Mouse (Mus musculus) forelimb bud, embryonic 11.5 days (tissue): ENCODE measurements around the gene Vmn2r22.
"Not testable (repeated sequence)": the region's sequence is repeated elsewhere in the genome, so short reads cannot be mapped to it uniquely, and the experiment has no call there.

Source experiments
- DNase-seq: peaks from one replicate; pipeline ENCODE4 v3.0.0-alpha.2; 2012; ENCODE audit warnings: low read depth, low spot score

Gene Vmn2r22

DNA sequence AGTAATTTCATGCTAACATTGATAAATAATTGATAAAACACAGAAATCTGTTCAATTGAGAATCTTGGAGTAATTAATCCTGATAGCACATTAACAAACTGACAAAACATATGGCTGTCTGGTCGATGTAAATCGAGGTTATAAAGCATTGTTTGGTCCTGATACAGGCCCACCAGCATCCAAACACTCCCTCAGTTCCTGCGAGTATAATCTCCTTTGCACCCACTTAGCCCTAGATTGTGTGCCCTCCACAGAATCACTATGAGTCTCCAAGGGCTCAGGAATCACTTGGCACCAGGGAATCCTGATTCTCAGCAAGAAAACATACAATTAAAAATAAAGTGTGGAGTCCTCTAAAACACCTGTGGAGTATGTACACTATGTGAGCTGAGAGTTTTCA lies at the start of gene Vmn2r22:
Vmn2r22 (minus strand) TSS at position 101 of the 400 bp plus-strand sequence.
- DNase-seq = not testable (repeated sequence)

DNA sequence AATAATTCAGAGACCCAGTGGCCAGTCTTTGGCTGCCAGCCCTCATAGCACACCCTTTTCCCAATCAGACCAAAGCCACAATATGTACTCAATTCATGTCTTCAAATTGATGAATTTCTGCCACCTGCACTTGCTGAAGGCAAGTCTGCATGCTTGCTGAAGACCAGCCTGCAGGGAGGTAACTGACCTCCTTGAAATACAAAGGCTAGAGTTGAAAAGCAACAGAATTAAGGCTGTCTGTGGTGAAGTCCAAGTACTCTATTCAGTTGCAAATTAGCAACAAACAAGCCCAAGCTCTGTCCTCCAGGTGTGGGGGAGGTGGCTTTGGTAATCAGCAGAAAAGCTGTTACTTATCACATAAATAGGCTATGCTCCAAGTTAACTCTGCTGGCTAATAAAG lies 46.7 kb upstream of the Vmn2r22 start:
- no peak for DNase-seq

DNA sequence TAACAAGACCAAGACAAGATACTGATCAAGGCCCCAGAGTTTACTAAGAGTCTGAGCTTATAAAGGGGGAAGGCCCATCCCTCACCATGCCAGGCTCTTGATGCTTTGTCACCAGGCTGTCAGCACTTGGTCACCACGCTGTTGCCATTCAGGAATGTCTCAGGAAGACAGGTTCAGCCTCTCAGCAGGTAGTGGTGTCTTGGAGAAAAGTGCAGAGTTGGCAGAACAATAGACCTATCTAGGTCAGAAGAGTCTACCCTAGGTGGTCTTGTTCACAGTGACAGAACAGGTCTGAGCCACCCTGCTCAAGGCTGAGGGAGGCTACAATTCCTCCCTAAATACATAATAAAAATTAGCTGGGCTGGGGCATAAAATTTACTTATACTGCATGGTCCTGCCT lies 46.1 kb upstream of the Vmn2r22 start:
- DNase-seq = not testable (repeated sequence)

DNA sequence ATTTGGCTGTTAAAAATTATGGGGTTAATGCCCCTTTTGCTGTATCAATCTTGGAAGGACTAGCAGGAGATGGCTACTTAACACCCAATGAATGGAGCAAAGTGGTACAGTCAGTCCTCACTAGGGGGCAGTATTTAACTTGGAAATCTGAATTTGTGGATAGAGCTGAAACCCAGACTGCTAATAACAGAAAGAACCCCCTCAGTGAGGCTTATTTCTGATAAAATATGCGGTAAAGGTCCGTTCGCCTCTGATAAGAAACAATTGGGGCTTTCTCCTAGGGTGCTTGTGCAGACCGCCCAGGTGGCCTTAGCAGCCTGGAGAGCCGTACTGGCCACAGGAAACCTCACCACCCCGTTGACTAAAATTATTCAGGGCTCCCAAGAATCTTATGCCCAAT lies 6.5 kb upstream of the Vmn2r22 start:
- DNase-seq = peak; percentile 12

DNA sequence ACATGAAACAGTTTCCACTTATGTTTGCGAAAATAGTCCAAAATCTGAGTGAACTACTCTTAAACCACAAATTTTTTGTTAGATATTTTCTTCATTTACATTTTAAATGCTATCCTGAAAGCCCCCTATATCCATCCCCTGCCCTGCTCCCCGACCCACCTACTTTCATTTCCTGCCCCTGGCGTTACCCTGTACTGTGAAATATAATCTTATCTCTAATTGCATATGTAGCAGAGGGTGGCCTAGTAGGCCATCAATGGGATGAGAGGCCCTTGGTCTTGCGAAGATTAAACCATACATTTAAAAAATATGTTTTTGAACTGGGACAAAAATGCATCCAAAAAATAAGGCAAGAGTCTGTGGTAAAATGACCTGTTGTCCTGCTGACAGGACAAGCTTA lies 11.1 kb downstream of the Vmn2r22 start:
- not testable (repeated sequence) for DNase-seq

DNA sequence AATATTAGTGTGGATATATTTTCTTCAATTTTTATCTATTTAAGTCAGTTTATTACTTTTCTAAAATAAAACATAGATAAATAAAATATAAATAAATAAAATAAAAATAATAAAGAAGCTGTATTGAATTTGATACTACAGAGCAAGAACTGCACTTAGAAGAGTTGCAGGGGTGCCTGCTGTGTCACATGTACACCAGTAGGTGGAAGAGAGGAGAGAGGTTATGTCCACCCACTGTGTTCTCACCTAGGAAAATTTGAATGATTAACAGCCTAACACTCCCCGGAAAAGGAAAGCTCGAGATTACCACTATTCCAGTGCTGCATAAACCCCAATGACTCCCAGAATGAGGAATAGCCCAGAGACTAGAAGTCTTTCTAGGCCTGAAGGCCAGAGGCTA lies 26.7 kb downstream of the Vmn2r22 start:
- DNase-seq = not testable (repeated sequence)

DNA sequence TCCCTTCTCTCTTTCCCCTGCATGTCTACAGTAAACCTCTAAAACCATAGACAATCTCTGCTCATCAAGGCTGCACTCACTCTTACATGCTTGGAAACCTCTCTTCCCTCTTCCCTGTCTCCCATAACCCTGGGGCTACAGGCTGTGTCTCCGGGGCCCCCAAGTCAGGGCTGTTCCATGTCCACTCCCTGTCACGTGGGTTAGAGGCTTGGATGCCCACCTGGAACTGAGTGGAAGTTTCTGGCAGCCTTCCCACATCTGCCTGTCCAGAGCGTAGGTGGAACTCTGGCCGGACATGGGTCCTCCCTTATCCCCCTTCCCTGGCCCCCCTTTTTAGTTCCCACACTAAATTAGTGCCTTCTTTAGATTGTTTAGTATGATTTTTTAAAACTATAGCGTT lies 62.2 kb downstream of the Vmn2r22 start:
- not testable (repeated sequence) for DNase-seq

DNA sequence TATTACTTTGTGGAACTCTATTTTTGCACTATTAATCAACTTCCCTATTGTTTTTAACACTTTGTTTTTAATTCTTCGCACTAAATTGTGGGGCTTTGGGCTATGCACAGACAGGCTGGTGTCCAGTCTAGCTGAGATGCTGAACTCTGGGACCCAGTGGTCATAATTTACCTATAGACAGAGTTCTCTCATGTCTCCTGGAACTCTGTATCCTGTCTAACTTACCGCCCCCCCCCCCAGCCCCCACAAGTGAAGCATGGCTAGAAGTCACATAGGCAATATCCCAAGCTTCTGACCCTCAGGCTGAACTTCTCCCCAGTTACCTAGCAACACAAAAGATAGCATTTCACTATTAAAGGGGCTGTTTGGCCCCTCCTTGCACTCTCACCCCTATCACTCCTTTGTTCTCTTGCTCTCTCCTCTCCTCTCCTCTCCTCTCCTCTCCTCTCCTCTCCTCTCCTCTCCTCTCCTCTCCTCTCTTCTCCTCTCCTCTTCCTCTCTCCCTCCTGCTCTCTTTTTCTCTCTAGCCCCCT lies 62.7 kb downstream of the Vmn2r22 start:
- DNase-seq = not testable (repeated sequence)

DNA sequence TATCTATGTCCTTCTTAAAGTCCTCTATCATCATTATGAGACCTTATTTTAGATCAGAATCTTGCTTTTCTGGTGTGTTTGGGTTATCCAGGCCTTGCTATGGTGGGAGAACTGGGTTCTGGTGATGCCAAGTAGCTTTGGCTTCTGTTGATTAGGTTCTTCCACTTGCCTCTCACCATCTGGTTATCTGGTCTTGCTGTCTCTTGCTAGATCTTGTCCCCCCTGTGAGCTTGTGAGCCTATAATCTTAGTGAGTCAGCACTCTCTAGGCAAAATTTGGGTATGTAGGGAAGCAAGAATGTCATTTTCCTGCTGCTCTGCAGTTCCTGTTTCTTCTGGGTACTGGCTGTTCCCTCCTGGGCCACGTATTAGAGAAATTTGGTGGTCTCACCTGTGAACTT lies 66.5 kb downstream of the Vmn2r22 start:
- not testable (repeated sequence) for DNase-seq

DNA sequence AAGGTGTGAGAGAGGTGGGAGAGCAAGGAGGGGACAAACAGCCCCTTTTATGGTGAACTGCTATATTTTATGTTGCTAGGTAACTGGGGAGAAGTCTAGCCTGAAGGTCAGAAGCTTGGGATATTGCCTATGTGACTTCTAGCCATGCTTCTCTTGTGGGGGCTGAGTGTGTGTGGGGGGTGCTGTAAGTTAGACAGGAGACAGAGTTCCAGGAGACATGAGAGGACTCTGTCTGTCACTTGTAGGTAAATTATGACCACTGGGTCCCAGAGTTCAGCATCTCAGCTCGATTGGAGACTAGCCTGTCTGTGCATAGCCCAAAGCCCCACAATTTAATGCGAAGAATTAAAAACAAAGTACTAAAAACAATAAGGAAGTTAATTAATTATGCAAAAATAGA lies 75.8 kb downstream of the Vmn2r22 start:
- DNase-seq = not testable (repeated sequence)
